In genomic region chr13:51315008-51315778, GRCm38 (mm10) we compare ENCODE assay signal across 8 mouse cellular contexts.
DNase-seq lines count a peak whose midpoint lies in the region; ATAC-seq and TF ChIP-seq lines count a peak whose summit lies in the region.

No protein-coding gene starts in this region.

- H3K27me3 ChIP-seq in heart, embryonic 13.5 days (replicated peaks): no peaks in the 10 kb centered on the region
- H3K27me3 ChIP-seq in CH12.LX (replicated peaks): no peaks in the 10 kb centered on the region
- H3K27me3 ChIP-seq in forebrain, embryonic 13.5 days: no peaks in the 10 kb centered on the region

- H3K79me2 ChIP-seq in CH12.LX (replicated peaks; ENCODE audit: control insufficient read depth, extremely low read depth, insufficient read depth, poor library complexity, severe bottlenecking): no peaks in the 10 kb centered on the region

- in situ Hi-C loops in CH12.LX (cut with MboI; ENCODE audit: low pct_ligation_motif_present, low pct_unique_long_range_greater_than_20kb, low sequenced_read_pairs): loop anchor here (25.0 kb wide), 1 partner anchor 378 kb away; no protein-coding TSS in a partner anchor

- H3K4me1 ChIP-seq in heart, embryonic 13.5 days: peaks cover 50% of the 10 kb centered on the region
- H3K4me1 ChIP-seq in CH12.LX (ENCODE audit: control insufficient read depth in 1 of 2, insufficient read depth in 2 of 2): peaks cover 20 to 37% of the 10 kb centered on the region in 2 experiments
- peaks cover 28% of the 10 kb centered on the region for H3K4me1 ChIP-seq in forebrain, embryonic 13.5 days

- no peaks in the 10 kb centered on the region for H3K9me3 ChIP-seq in heart, embryonic 13.5 days
- H3K9me3 ChIP-seq in CH12.LX (replicated peaks; ENCODE audit: low read length): peaks cover 12% of the 10 kb centered on the region
- no peaks in the 10 kb centered on the region for H3K9me3 ChIP-seq in forebrain, embryonic 13.5 days (replicated peaks)

- TF ChIP-seq POLR2A in CH12.LX (IDR thresholded peaks at IDR 0.05; ENCODE audit: low read depth, low read length): no peak

- no peak; a peak in 1 of 4 replicates for TF ChIP-seq CTCF in CH12.LX (conservative IDR thresholded peaks at IDR 0.05 in 1 of 2, IDR thresholded peaks at IDR 0.05 in 1 of 2; ENCODE audit: low read depth in 2 of 2, low read length in 2 of 2)

- no peak overlapping the region for H3K4me3 ChIP-seq in heart, embryonic 13.5 days
- peak overlapping the region in 2 of 3 experiments; percentile 10 to 20 for H3K4me3 ChIP-seq in CH12.LX (replicated peaks in 1 of 3; ENCODE audit: low read depth in 2 of 3, low read length in 2 of 3, poor library complexity in 1 of 3)
- no peak overlapping the region for H3K4me3 ChIP-seq in forebrain, embryonic 13.5 days

- H3K27ac ChIP-seq in heart, embryonic 13.5 days (replicated peaks): peak overlapping the region; percentile 92
- peak overlapping the region; percentile 94 for H3K27ac ChIP-seq in CH12.LX (ENCODE audit: insufficient read depth, low read depth)
- H3K27ac ChIP-seq in forebrain, embryonic 13.5 days: peak overlapping the region; percentile 79

- 0 out of 2 replicates have a peak, but pooled peaks have one; percentile 34 for ATAC-seq in heart, embryonic 13.5 days (ENCODE audit: extremely low read depth, insufficient number of reproducible peaks, low FRiP score, low TSS enrichment)
- no peak for ATAC-seq in forebrain, embryonic 13.5 days
- peak; percentile 80 for ATAC-seq in megakaryocyte, adult 5-6 weeks (ENCODE audit: poor library complexity, severe bottlenecking)

- TF ChIP-seq RAD21 in CH12.LX (IDR thresholded peaks at IDR 0.05; ENCODE audit: low read depth, low read length): peak; percentile 37

- H3K9ac ChIP-seq in heart, embryonic 13.5 days: peak overlapping the region; percentile 48
- peak overlapping the region; percentile 39; the same call in 1 of the 2 replicates for H3K9ac ChIP-seq in CH12.LX (ENCODE audit: insufficient read depth, low read depth)
- H3K9ac ChIP-seq in forebrain, embryonic 13.5 days: no peak overlapping the region

- H3K4me2 ChIP-seq in heart, embryonic 13.5 days: peak overlapping the region; percentile 25; the same call in 1 of the 2 replicates
- H3K4me2 ChIP-seq in CH12.LX (ENCODE audit: insufficient read depth, low read depth, poor library complexity, severe bottlenecking): peak overlapping the region; percentile 61
- peak overlapping the region; percentile 14; the same call in 1 of the 2 replicates for H3K4me2 ChIP-seq in forebrain, embryonic 13.5 days

- dilution Hi-C loops in CH12.LX (cut with MboI; ENCODE audit: extremely low pct_ligation_motif_present, extremely low pct_unique_long_range_greater_than_20kb, low sequenced_read_pairs): no loop called here

- H3K36me3 ChIP-seq in heart, embryonic 13.5 days: no peaks in the 10 kb centered on the region
- H3K36me3 ChIP-seq in CH12.LX (replicated peaks in 1 of 2; ENCODE audit: control insufficient read depth in 1 of 2, insufficient read depth in 1 of 2, low read length in 1 of 2): no peaks in the 10 kb centered on the region
- no peaks in the 10 kb centered on the region for H3K36me3 ChIP-seq in forebrain, embryonic 13.5 days (ENCODE audit: poor library complexity, severe bottlenecking)

- no peak for DNase-seq in heart, adult 8-10 months (ENCODE audit: low spot score)
- peak; percentile 88 for DNase-seq in CH12.LX (ENCODE audit: extremely low read depth)
- no peak for DNase-seq in right cerebral cortex, postnatal 36 days (ENCODE audit: low spot score in 2 of 2)
- DNase-seq in ovary, postnatal 10 days (ENCODE audit: low spot score): no peak
- no peak for DNase-seq in layer of hippocampus, adult 9-10 months (ENCODE audit: low spot score)

- 33% methylated on average over 10 of the region's 10 CpGs for WGBS in heart, embryonic 13.5 days
- WGBS in forebrain, embryonic 13.5 days: 29% methylated on average over 10 of the region's 10 CpGs

- TF ChIP-seq EP300 in CH12.LX (IDR thresholded peaks at IDR 0.05; ENCODE audit: low read length): peak; percentile 98

TF ChIP-seq in CH12.LX, 34 proteins besides CTCF, POLR2A, EP300 and RAD21:
- TF ChIP-seq MEF2A (IDR thresholded peaks at IDR 0.05; ENCODE audit: borderline replicate concordance, low read depth, low read length) (peak; percentile 73; the same call in 1 of the 2 replicates), MAFK (IDR thresholded peaks at IDR 0.05; ENCODE audit: insufficient replicate concordance, low read length) (peak; percentile 89), ETS1 (conservative IDR thresholded peaks at IDR 0.05; ENCODE audit: low read depth, low read length) (peak; percentile 92), SIN3A (IDR thresholded peaks at IDR 0.05; ENCODE audit: low read length) (peak; percentile 78), MAX (IDR thresholded peaks at IDR 0.05; ENCODE audit: low read length) (peak; percentile 94), MXI1 (IDR thresholded peaks at IDR 0.05; ENCODE audit: low read depth, low read length) (peak; percentile 55; the same call in 1 of the 2 replicates), MAZ (IDR thresholded peaks at IDR 0.05; ENCODE audit: low read depth, low read length) (no peak), ZC3H11A (IDR thresholded peaks at IDR 0.05; ENCODE audit: low read depth, low read length) (no peak), PAX5 (IDR thresholded peaks at IDR 0.05; ENCODE audit: low read length) (no peak), ZKSCAN1 (IDR thresholded peaks at IDR 0.05; ENCODE audit: borderline replicate concordance, low read depth, low read length) (no peak), TCF12 (IDR thresholded peaks at IDR 0.05; ENCODE audit: low read depth, low read length) (peak; percentile 75), KAT2A (IDR thresholded peaks at IDR 0.05; ENCODE audit: insufficient replicate concordance, low read length) (0 out of 2 replicates have a peak, but pooled peaks have one; percentile 41), JUN (IDR thresholded peaks at IDR 0.05; ENCODE audit: insufficient read depth, low read depth, low read length) (peak; percentile 72), MYC (IDR thresholded peaks at IDR 0.05; ENCODE audit: low read depth, low read length) (peak; percentile 98), USF2 (conservative IDR thresholded peaks at IDR 0.05; ENCODE audit: low read depth, low read length) (no peak), ZNF384 (IDR thresholded peaks at IDR 0.05; ENCODE audit: low read depth, low read length) (peak; percentile 93), ELF1 (IDR thresholded peaks at IDR 0.05; ENCODE audit: low read depth, low read length) (peak; percentile 26; the same call in 1 of the 2 replicates), BHLHE40 (IDR thresholded peaks at IDR 0.05; ENCODE audit: low read depth, low read length) (peak; percentile 95), CHD1 (IDR thresholded peaks at IDR 0.05; ENCODE audit: low read depth, low read length) (no peak), USF1 (IDR thresholded peaks at IDR 0.05; ENCODE audit: low read depth, low read length) (no peak), E2F4 (IDR thresholded peaks at IDR 0.05; ENCODE audit: insufficient replicate concordance, low read depth, low read length) (no peak), RCOR1 (conservative IDR thresholded peaks at IDR 0.05; ENCODE audit: low read depth, low read length) (peak; percentile 73; the same call in 1 of the 2 replicates), POLR2AphosphoS2 (IDR thresholded peaks at IDR 0.05; ENCODE audit: low read depth, low read length) (no peak), TBP (conservative IDR thresholded peaks at IDR 0.05; ENCODE audit: low read depth, low read length) (no peak; the same call in 1 of the 2 replicates), IRF4 (IDR thresholded peaks at IDR 0.05; ENCODE audit: low read depth, low read length) (peak; percentile 99), CHD2 (IDR thresholded peaks at IDR 0.05; ENCODE audit: low read length) (peak; percentile 69), JUND (conservative IDR thresholded peaks at IDR 0.05; ENCODE audit: low read depth, low read length) (peak; percentile 86), ZMIZ1 (IDR thresholded peaks at IDR 0.05; ENCODE audit: low read depth, low read length) (no peak), SMC3 (IDR thresholded peaks at IDR 0.05; ENCODE audit: low read depth, low read length) (peak; percentile 55), HCFC1 (IDR thresholded peaks at IDR 0.05; ENCODE audit: low read depth, low read length) (no peak; the same call in 1 of the 2 replicates), NRF1 (IDR thresholded peaks at IDR 0.05; ENCODE audit: low read depth, low read length) (no peak), NELFE (IDR thresholded peaks at IDR 0.05; ENCODE audit: low read depth, low read length) (no peak), UBTF (IDR thresholded peaks at IDR 0.05; ENCODE audit: low read depth, low read length) (no peak), GABPA (IDR thresholded peaks at IDR 0.05; ENCODE audit: insufficient replicate concordance, low read depth, low read length) (no peak)

Comparison
In these comparisons a context has a peak if more than half of its experiments do, and no peak if none do; other contexts are left out.
1. H3K4me3 ChIP-seq: peak in CH12.LX (2 of 3); none in heart, embryonic 13.5 days (single experiment) and forebrain, embryonic 13.5 days (single experiment).
2. Peak in every context shown above with its lines, with median percentiles within 50 percentile points of each other: H3K27ac ChIP-seq and H3K4me2 ChIP-seq.